Mouse (Mus musculus) megakaryocyte, embryonic 14.5 days (primary cell): ENCODE measurements around the gene Abca5.

Source experiments
- FLI1 ChIP-seq: IDR thresholded peaks from 2 replicates; pipeline ENCODE4 v1.6.1; 2012; ENCODE audit warnings: low read length, inconsistent platforms, mixed read lengths
- GATA1 ChIP-seq: IDR thresholded peaks from 3 replicates; pipeline ENCODE4 v1.6.1; 2012; ENCODE audit warnings: mixed read lengths, low read length, inconsistent platforms, borderline replicate concordance

DNA sequence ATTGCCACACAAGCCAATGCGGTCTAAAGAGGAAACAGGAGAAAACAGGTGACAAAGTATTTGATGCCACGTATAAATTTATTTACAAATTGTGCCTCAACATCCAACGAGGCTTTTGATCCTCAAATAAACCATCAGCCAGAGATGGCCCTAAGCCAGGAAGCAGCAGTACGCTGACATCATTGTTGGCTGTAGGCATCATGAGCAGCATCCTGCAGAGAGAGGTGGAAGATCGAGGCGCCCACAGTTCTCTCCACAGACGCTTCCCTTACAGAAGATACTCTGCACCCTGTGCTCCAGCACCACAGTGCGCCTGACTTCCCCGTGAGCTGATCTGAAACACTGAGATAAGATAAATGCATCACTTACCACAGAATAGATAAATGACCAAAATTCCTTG is 49.8 kb downstream of the Abca5 start:
- TF ChIP-seq GATA1 (no peak), FLI1 (no peak)
